Mouse (Mus musculus) ES-E14 (cell line): ENCODE results near the gene Btbd6.

Source experiments
- CHD2 ChIP-seq: IDR thresholded peaks from 2 replicates; pipeline ENCODE4 v1.6.1; 2014; ENCODE audit warnings: mild to moderate bottlenecking, low read depth, low read length, inconsistent platforms
- HCFC1 ChIP-seq: IDR thresholded peaks from 2 replicates; pipeline ENCODE4 v1.6.1; 2012; ENCODE audit warnings: low read length, inconsistent platforms, borderline replicate concordance; ENCODE audit not compliant: insufficient read depth
- MAFK ChIP-seq: IDR thresholded peaks from 2 replicates; pipeline ENCODE4 v1.6.1; 2014; ENCODE audit warnings: mild to moderate bottlenecking, low read depth, low read length, inconsistent platforms; ENCODE audit not compliant: insufficient read depth
- ZC3H11A ChIP-seq: IDR thresholded peaks from 2 replicates; pipeline ENCODE4 v1.6.1; 2012; ENCODE audit warnings: low read depth, mild to moderate bottlenecking, inconsistent platforms, low read length, borderline replicate concordance

GRCm38 (mm10) chr12:112990706-112991405 lies 14.6 kb downstream of the Btbd6 start:
- TF ChIP-seq ZC3H11A (no peak), HCFC1 (no peak), MAFK (no peak), CHD2 (no peak)
